Mouse (Mus musculus) inflammation-experienced regulatory T-cells (primary cell): ENCODE data around the gene Olfr71. TPM values are rescaled to one million over a fixed set of nuclear protein-coding genes. Genes with fewer than 3 reads are reported as not detected.

Source experiments
- polyA plus RNA-seq, 2 experiments: library from polyadenylated mRNA; unstranded; fragments of 100-300 nt; shearing (Covaris generic); gene quantifications; one replicate each; pipeline ENCODE4 v1.2.1; 2017

Olfr71 gene
- polyA plus RNA-seq = under 1 TPM in 1 of 2 experiments, not detected in 1; 0.10 TPM

DNA sequence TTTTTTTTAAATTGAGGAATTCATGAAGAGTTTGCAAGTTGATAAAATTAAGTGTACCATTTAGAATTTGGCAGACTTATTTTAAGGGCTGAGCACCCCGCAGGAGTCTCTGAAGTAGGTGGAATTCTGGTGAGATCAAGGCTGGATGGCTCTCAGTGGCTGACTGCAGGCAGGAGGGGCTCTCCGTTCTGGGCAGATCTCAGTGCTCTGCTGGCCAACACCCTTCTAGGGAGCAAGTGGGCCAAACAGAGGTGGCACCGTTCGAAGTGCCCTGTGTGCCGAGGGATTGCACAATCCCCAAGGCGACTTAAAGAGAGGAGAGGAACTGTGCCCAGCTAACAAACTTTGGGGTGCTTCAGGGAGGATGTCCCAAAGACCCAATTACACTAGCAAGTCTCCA lies at the start of gene Olfr71:
Gene Olfr71 (minus strand): TSS at position 387 of the 400 bp plus-strand sequence.

DNA sequence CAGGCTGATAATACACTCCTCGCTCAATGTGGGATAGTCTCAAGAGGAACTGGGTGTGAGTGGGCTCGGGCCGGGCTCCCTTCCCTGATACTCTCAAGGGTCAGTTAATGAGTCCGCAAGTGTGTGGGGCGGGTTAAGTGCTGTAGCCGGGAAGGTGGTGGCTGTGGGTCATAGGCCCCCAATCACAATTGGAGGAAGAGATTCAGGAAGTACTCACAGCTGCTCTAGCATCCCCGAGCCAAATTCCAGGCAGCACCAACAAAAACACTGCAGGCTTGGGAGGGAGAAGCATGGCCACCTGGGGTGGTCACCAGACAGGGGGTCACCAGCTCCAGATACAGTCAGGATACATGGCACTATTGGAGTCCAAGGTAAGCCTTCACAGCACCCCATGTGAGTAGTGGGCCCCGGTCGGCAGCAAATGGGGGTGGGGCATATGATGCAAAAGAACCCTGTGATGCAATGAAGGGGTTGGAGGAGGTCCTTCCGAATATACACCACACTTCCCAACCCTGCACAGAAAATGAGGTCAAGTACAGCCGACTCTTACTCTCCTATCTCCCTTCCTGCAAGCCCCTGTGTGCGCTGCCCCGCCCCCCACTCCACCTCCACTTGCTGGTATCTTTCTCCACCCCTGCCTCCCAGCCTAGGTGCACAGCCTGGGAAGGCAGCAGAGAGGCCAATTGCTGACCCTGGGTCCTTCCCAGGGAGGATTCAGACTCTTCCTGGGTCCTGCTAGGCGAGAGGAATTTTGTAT lies 19.9 kb upstream of the Olfr71 start, which contains the start of gene Spaar:
Gene Spaar (plus strand): TSS at position 241 of the 757 bp plus-strand sequence.

DNA sequence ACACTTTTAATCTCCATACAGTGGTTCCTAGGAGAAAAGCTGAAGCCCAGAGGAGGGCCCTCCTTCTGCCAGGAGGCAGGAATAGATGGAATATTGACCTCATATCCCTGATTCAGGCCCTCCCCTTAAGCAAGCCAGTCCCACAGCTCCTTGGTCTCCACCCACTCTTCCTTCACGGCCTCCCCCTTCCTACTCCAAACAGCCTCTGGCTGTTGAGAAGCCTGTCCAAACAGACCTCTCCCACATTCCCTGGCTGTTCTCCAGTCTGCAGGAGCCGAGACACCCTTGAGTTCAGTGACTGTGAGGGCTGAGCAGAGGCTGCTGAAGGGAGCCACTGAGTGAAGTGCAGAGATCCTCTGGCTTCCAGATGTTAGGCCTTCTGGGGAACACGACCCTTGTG lies 16.9 kb upstream of the Olfr71 start, which contains the start of gene Hrct1:
Gene Hrct1 (plus strand): TSS at position 194 of the 400 bp plus-strand sequence.

DNA sequence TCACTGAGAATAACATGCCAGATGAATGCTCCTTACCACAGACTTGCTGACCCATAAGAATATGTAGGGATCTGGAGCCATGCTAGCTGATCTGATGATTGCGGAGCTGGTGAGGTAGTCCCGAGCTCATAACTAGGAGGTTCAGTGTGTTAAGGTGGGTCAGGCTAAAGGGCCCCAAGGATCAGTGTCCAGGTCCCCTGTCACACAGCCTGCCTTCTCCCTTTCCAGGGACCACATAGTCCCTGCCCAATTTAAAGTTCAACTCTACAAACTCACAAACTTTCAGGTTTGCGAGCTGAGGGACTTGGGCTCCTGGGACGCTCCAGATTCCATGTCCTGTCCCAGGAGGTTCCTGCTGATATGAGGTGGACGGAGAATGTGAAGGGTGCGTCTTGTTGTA lies 9.3 kb downstream of the Olfr71 start, which contains the start of gene Olfr70:
Gene Olfr70 (minus strand): TSS at position 101 of the 400 bp plus-strand sequence.

DNA sequence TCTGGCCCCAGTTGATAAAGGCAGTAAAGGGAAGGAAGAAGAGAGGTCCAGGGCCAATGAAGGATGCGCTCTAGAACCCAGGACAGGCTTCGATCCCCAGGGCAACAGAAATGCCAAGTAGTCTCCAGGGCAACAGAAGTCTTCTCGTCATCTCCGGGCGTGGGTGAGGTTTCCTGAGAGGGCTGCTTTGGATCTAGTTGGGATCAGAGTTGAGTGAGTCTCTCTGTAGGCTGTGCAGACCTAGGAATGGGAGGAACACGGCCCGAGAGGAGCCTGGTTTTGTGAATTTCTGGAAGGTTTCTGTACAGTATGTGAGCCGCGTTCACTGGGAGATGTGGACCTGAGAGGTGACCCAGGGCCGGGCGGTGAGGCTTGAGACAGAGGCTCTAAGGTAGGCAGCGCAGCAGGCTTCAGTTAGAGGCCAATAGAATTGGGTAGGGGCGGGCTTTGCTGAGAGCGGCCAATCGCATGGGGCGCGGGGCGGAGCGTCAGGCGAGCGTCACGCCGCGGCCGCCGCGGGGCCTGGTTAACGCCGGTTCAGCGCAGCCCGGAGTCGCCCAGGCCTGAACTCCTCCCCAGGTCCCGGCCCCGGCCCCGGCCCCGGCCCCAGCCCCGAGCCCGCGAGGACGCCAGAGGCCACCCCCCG lies 41.1 kb downstream of the Olfr71 start, which contains the start of the genes Tmem8b and Fam221b:
Gene Tmem8b (plus strand): TSS at position 190 of the 646 bp plus-strand sequence.
Gene Fam221b (minus strand): TSS at position 364 of the 646 bp plus-strand sequence.

DNA sequence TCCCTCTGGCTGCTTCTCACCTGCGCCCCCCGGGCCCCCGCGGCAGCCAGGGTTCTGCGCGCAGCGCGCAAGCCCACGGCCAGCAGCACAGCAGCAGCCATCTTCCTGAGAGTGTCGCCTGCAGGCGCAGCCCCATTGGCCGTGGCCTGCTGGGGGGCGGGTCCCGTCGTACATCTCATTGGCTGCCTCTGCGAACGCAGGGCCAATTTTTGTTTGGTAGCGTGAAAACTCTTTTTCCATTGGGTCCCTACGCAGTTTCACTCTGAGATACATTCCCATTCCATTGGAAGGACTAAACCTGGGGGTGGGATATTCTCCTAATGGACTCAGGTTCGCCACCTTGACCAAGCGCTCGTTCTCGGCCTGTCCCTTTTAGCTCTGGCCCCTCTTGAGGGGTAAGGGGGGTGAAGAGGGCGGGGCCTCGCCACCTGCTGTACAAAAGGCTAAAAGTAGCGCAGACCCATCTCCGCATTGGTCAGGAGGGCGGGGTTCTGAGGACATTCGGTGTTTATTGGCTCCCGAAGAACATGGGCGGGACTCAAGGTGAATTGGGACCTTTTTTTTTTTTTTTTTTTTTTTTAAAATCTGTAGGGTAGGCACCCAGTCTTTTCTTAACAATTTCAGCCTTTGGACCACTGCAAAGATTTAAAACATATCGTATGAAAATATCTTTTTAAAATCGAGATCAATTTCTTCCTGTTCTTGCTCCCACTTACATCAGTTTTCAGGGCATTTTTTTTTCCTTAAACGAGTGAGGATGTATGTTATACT lies 53.5 kb downstream of the Olfr71 start, which contains the start of gene Hint2:
Gene Hint2 (minus strand): TSS at position 128 of the 771 bp plus-strand sequence.

Other genes starting within 250 kb of the Olfr71 start
- gene Sit1, start 226.5 kb downstream of the Olfr71 start, polyA plus RNA-seq = 100 to 1,000 TPM; 134 to 225 TPM
- 10 to 100 TPM; 89.1 to 99.6 TPM for gene Ccdc107, start 217.4 kb downstream of the Olfr71 start, polyA plus RNA-seq
- 1 to 10 TPM; 3.8 to 5.5 TPM for gene Arhgef39, start 210.6 kb downstream of the Olfr71 start, polyA plus RNA-seq
- gene Car9, start 203.3 kb downstream of the Olfr71 start, polyA plus RNA-seq = 1 to 10 TPM in 1 of 2 experiments, under 1 TPM in 1; 0.51 to 1.4 TPM
- gene Tpm2, start 186.5 kb downstream of the Olfr71 start, polyA plus RNA-seq = under 1 TPM in 1 of 2 experiments, not detected in 1; 0.37 TPM
- gene Creb3, start 147.9 kb downstream of the Olfr71 start, polyA plus RNA-seq = 10 to 100 TPM; 82.9 to 91.0 TPM
- gene Tln1, start 147.6 kb downstream of the Olfr71 start, polyA plus RNA-seq = 100 to 1,000 TPM; 223 to 237 TPM
- 10 to 100 TPM; 12.9 to 21.1 TPM for gene Rgp1, start 131.5 kb downstream of the Olfr71 start, polyA plus RNA-seq
- gene Gba2, start 131.4 kb downstream of the Olfr71 start, polyA plus RNA-seq = 10 to 100 TPM; 43.6 to 49.6 TPM
- 1 to 10 TPM; 3.0 to 3.9 TPM for gene Msmp, start 125.8 kb downstream of the Olfr71 start, polyA plus RNA-seq
- under 1 TPM; 0.53 to 0.72 TPM for gene Npr2, start 78.3 kb downstream of the Olfr71 start, polyA plus RNA-seq
- under 1 TPM; 0.27 to 0.81 TPM for gene Spag8, start 56.7 kb downstream of the Olfr71 start, polyA plus RNA-seq
- 10 to 100 TPM; 64.9 to 74.6 TPM for gene Hint2, start 53.8 kb downstream of the Olfr71 start, polyA plus RNA-seq
- gene Tmem8b, start 41.3 kb downstream of the Olfr71 start, polyA plus RNA-seq = 1 to 10 TPM; 1.4 to 2.3 TPM
- gene Fam221b, start 41.1 kb downstream of the Olfr71 start, polyA plus RNA-seq = 1 to 10 TPM in 1 of 2 experiments, under 1 TPM in 1; 0.99 to 2.8 TPM
- not detected for gene Olfr70, start 9.4 kb downstream of the Olfr71 start, polyA plus RNA-seq
- not detected for gene Hrct1, start 16.9 kb upstream of the Olfr71 start, polyA plus RNA-seq
- 1 to 10 TPM in 1 of 2 experiments, under 1 TPM in 1; 0.48 to 1.3 TPM for gene Spaar, start 19.8 kb upstream of the Olfr71 start, polyA plus RNA-seq
- gene Olfr159, start 60.8 kb upstream of the Olfr71 start, polyA plus RNA-seq = not detected
- gene Olfr156, start 113.6 kb upstream of the Olfr71 start, polyA plus RNA-seq = under 1 TPM; 0.08 to 0.32 TPM
- 1 to 10 TPM in 1 of 2 experiments, under 1 TPM in 1; 0.19 to 1.4 TPM for gene Olfr157, start 129.9 kb upstream of the Olfr71 start, polyA plus RNA-seq
- under 1 TPM; 0.43 to 0.98 TPM for gene Olfr155, start 141.3 kb upstream of the Olfr71 start, polyA plus RNA-seq
- gene Reck, start 165.3 kb upstream of the Olfr71 start, polyA plus RNA-seq = 1 to 10 TPM; 4.8 to 7.1 TPM
- gene Glipr2, start 247.1 kb upstream of the Olfr71 start, polyA plus RNA-seq = 100 to 1,000 TPM; 181 to 284 TPM